Mouse (Mus musculus): ENCODE data around the gene Scamp3. TPM values are rescaled to one million over a fixed set of nuclear protein-coding genes. Genes with fewer than 3 reads are reported as not detected.

Gene Scamp3
- total and polyA plus RNA-seq, 3 experiments = 4.5 to 72.7 (median 12.5) TPM

GRCm38 (mm10) chr3:89225918-89226317 lies 48.6 kb downstream of the Scamp3 start:
- no peaks in the 10 kb centered on the region for H3K9me3 ChIP-seq (replicated peaks; ENCODE audit: low read length)
- peaks cover 2 to 18% of the 10 kb centered on the region in 2 experiments; a peak in 3 of 4 replicates for H3K4me1 ChIP-seq (ENCODE audit: control insufficient read depth in 1 of 2, insufficient read depth in 2 of 2)
- no peak overlapping the region for H3K4me3 ChIP-seq (replicated peaks in 1 of 3; ENCODE audit: low read depth in 2 of 3, low read length in 2 of 3, poor library complexity in 1 of 3)
- no peak for DNase-seq (ENCODE audit: extremely low read depth)
- H3K36me3 ChIP-seq (replicated peaks in 1 of 2; ENCODE audit: control insufficient read depth in 1 of 2, insufficient read depth in 1 of 2, low read length in 1 of 2) = peaks cover 0 to 24% of the 10 kb centered on the region in 2 experiments
- in situ Hi-C loops (cut with MboI; ENCODE audit: low pct_ligation_motif_present, low pct_unique_long_range_greater_than_20kb, low sequenced_read_pairs) (no loop called here), dilution Hi-C loops (cut with MboI; ENCODE audit: extremely low pct_ligation_motif_present, extremely low pct_unique_long_range_greater_than_20kb, low sequenced_read_pairs) (no loop called here)
- H3K27ac ChIP-seq (ENCODE audit: insufficient read depth, low read depth) = no peak overlapping the region
- no peaks in the 10 kb centered on the region for H3K79me2 ChIP-seq (replicated peaks; ENCODE audit: control insufficient read depth, extremely low read depth, insufficient read depth, poor library complexity, severe bottlenecking)
- H3K27me3 ChIP-seq (replicated peaks) = no peaks in the 10 kb centered on the region
- H3K9ac ChIP-seq (ENCODE audit: insufficient read depth, low read depth) = no peak overlapping the region
- TF ChIP-seq IRF4 (IDR thresholded peaks at IDR 0.05; ENCODE audit: low read depth, low read length) (no peak), HCFC1 (IDR thresholded peaks at IDR 0.05; ENCODE audit: low read depth, low read length) (no peak), NRF1 (IDR thresholded peaks at IDR 0.05; ENCODE audit: low read depth, low read length) (no peak), MAX (IDR thresholded peaks at IDR 0.05; ENCODE audit: low read length) (no peak), ELF1 (IDR thresholded peaks at IDR 0.05; ENCODE audit: low read depth, low read length) (no peak), TCF12 (IDR thresholded peaks at IDR 0.05; ENCODE audit: low read depth, low read length) (no peak), TBP (conservative IDR thresholded peaks at IDR 0.05; ENCODE audit: low read depth, low read length) (no peak), EP300 (IDR thresholded peaks at IDR 0.05; ENCODE audit: low read length) (no peak), USF2 (conservative IDR thresholded peaks at IDR 0.05; ENCODE audit: low read depth, low read length) (no peak), GABPA (IDR thresholded peaks at IDR 0.05; ENCODE audit: insufficient replicate concordance, low read depth, low read length) (no peak), MYC (IDR thresholded peaks at IDR 0.05; ENCODE audit: low read depth, low read length) (no peak), CHD2 (IDR thresholded peaks at IDR 0.05; ENCODE audit: low read length) (no peak), RCOR1 (conservative IDR thresholded peaks at IDR 0.05; ENCODE audit: low read depth, low read length) (no peak), ZNF384 (IDR thresholded peaks at IDR 0.05; ENCODE audit: low read depth, low read length) (no peak), MXI1 (IDR thresholded peaks at IDR 0.05; ENCODE audit: low read depth, low read length) (no peak)
- no peak overlapping the region for H3K4me2 ChIP-seq (ENCODE audit: insufficient read depth, low read depth, poor library complexity, severe bottlenecking)

DNA sequence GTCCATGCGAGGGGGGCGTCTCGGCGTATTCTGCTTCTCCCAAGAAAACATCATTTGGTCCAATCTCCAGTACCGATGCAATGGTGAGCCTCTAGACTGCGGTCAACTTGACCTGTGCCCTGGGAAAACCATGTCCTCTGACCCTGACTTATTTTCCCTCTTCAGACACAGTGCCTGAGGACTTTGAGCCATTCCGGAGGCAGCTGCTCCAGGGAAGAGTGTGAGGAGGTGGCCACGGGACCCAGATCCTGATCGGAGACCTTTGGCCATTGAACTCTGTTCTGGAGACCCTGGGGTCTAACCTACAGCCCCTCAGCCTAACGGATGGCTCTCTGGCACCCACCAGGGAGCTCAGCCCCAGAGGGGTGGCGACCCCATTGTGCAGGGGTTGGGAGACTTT lies 49.1 kb downstream of the Scamp3 start:
- in situ Hi-C loops (cut with MboI; ENCODE audit: low pct_ligation_motif_present, low pct_unique_long_range_greater_than_20kb, low sequenced_read_pairs) (no loop called here), dilution Hi-C loops (cut with MboI; ENCODE audit: extremely low pct_ligation_motif_present, extremely low pct_unique_long_range_greater_than_20kb, low sequenced_read_pairs) (no loop called here)
- Histone ChIP-seq H3K4me2 (ENCODE audit: insufficient read depth, low read depth, poor library complexity, severe bottlenecking) (no peak overlapping the region), H3K79me2 (replicated peaks; ENCODE audit: control insufficient read depth, extremely low read depth, insufficient read depth, poor library complexity, severe bottlenecking) (no peaks in the 10 kb centered on the region), H3K27me3 (replicated peaks) (no peaks in the 10 kb centered on the region), H3K4me1 (ENCODE audit: control insufficient read depth in 1 of 2, insufficient read depth in 2 of 2) (peaks cover 3 to 22% of the 10 kb centered on the region in 2 experiments), H3K4me3 (replicated peaks in 1 of 3; ENCODE audit: low read depth in 2 of 3, low read length in 2 of 3, poor library complexity in 1 of 3) (no peak overlapping the region), H3K9ac (ENCODE audit: insufficient read depth, low read depth) (no peak overlapping the region), H3K36me3 (replicated peaks in 1 of 2; ENCODE audit: control insufficient read depth in 1 of 2, insufficient read depth in 1 of 2, low read length in 1 of 2) (peaks cover 0 to 22% of the 10 kb centered on the region in 2 experiments), H3K9me3 (replicated peaks; ENCODE audit: low read length) (no peaks in the 10 kb centered on the region), H3K27ac (ENCODE audit: insufficient read depth, low read depth) (no peak overlapping the region)
- TF ChIP-seq EP300 (IDR thresholded peaks at IDR 0.05; ENCODE audit: low read length) (no peak), ZNF384 (IDR thresholded peaks at IDR 0.05; ENCODE audit: low read depth, low read length) (no peak), MXI1 (IDR thresholded peaks at IDR 0.05; ENCODE audit: low read depth, low read length) (no peak), ZMIZ1 (IDR thresholded peaks at IDR 0.05; ENCODE audit: low read depth, low read length) (no peak), MAFK (IDR thresholded peaks at IDR 0.05; ENCODE audit: insufficient replicate concordance, low read length) (no peak), ZKSCAN1 (IDR thresholded peaks at IDR 0.05; ENCODE audit: borderline replicate concordance, low read depth, low read length) (no peak), TBP (conservative IDR thresholded peaks at IDR 0.05; ENCODE audit: low read depth, low read length) (no peak), E2F4 (IDR thresholded peaks at IDR 0.05; ENCODE audit: insufficient replicate concordance, low read depth, low read length) (no peak), ELF1 (IDR thresholded peaks at IDR 0.05; ENCODE audit: low read depth, low read length) (no peak), USF1 (IDR thresholded peaks at IDR 0.05; ENCODE audit: low read depth, low read length) (no peak), CHD1 (IDR thresholded peaks at IDR 0.05; ENCODE audit: low read depth, low read length) (no peak), ETS1 (conservative IDR thresholded peaks at IDR 0.05; ENCODE audit: low read depth, low read length) (no peak), RAD21 (IDR thresholded peaks at IDR 0.05; ENCODE audit: low read depth, low read length) (no peak), KAT2A (IDR thresholded peaks at IDR 0.05; ENCODE audit: insufficient replicate concordance, low read length) (no peak), CTCF (conservative IDR thresholded peaks at IDR 0.05 in 1 of 2, IDR thresholded peaks at IDR 0.05 in 1 of 2; ENCODE audit: low read depth in 2 of 2, low read length in 2 of 2) (no peak)
- DNase-seq (ENCODE audit: extremely low read depth) = no peak
